Mouse (Mus musculus) neural tube, embryonic 14.5 days (tissue): Measurements from ENCODE around the gene Fam214a. TPM values are rescaled to one million over a fixed set of nuclear protein-coding genes. Genes with fewer than 3 reads are reported as not detected.
"Not testable (repeated sequence)": the region's sequence is repeated elsewhere in the genome, so short reads cannot be mapped to it uniquely, and the experiment has no call there.

Source experiments
- ATAC-seq: fragments of 200-750 bp; cut with Nextera tagmentation; 2 replicates; pipeline ENCODE4 v1.8.0; 2017; ENCODE audit warnings: low read depth, mild to moderate bottlenecking, moderate TSS enrichment, moderate library complexity
- H3K27ac ChIP-seq: fragments of 300-500 bp; sonication (generic); 2 replicates; pipeline ENCODE4 v1.5.1; 2014; ENCODE audit warnings: low read depth, mild to moderate bottlenecking, control low read depth, low read length, moderate library complexity, mixed read lengths
- H3K27me3 ChIP-seq: fragments of 300-500 bp; sonication (generic); 2 replicates; pipeline ENCODE4 v1.6.1; 2014; ENCODE audit warnings: low read length; ENCODE audit not compliant: control insufficient read depth, insufficient read depth
- H3K36me3 ChIP-seq: fragments of 300-500 bp; sonication (generic); 2 replicates; pipeline ENCODE4 v1.6.1; 2014; ENCODE audit warnings: low read length, mixed read lengths; ENCODE audit not compliant: control insufficient read depth, insufficient read depth
- H3K4me1 ChIP-seq: fragments of 300-500 bp; sonication (generic); 2 replicates; pipeline ENCODE4 v1.6.1; 2014; ENCODE audit warnings: low read length; ENCODE audit not compliant: control insufficient read depth, insufficient read depth
- H3K4me2 ChIP-seq: fragments of 300-500 bp; sonication (generic); 2 replicates; pipeline ENCODE4 v1.6.1; 2014; ENCODE audit warnings: mild to moderate bottlenecking, low read depth, low read length, control low read depth
- H3K4me3 ChIP-seq: fragments of 300-500 bp; sonication (generic); 2 replicates; pipeline ENCODE4 v1.5.1; 2014; ENCODE audit warnings: low read depth, low read length, control low read depth, mixed read lengths
- H3K9ac ChIP-seq: fragments of 300-500 bp; sonication (generic); replicated peaks from 2 replicates; pipeline ENCODE4 v1.6.1; 2014; ENCODE audit warnings: low read depth, mild to moderate bottlenecking, control low read depth, low read length, mixed read lengths
- H3K9me3 ChIP-seq: fragments of 300-500 bp; sonication (generic); 2 replicates; pipeline ENCODE4 v1.6.1; 2016; ENCODE audit warnings: low read length; ENCODE audit not compliant: control insufficient read depth
- WGBS: fragments of 180-500 bp; shearing (Covaris S2); extraction: QIAGEN DNeasy Blood & Tissue Kit; methylation state at CpG from one replicate; pipeline ENCODE4 v1.1.7; 2014; 5-methylcytosine and 5-hydroxymethylcytosine counted together
- polyA plus RNA-seq: library from polyadenylated mRNA; unstranded; fragments of >200 nt; fragmentation: Nextera tagmentation; extraction: Ambion mirVana; gene quantifications from 2 replicates; pipeline ENCODE4 v1.2.1, GENCODE M21; 2014

The Fam214a gene
- polyA plus RNA-seq, 1 experiment from 2014 or later, result 30.8 TPM

- H3K27me3 ChIP-seq, result no peaks in the 10 kb centered on the region
- no peak for ATAC-seq
- no peak overlapping the region for H3K4me2 ChIP-seq
- no peak overlapping the region for H3K9ac ChIP-seq
- no peaks in the 10 kb centered on the region for H3K9me3 ChIP-seq
- H3K4me1 ChIP-seq, result peaks cover 15% of the 10 kb centered on the region
- H3K27ac ChIP-seq, result no peak overlapping the region
- H3K4me3 ChIP-seq, result no peak overlapping the region
- WGBS, result 80% methylated on average over 3 of the region's 3 CpGs
- no peaks in the 10 kb centered on the region for H3K36me3 ChIP-seq
These were observed 29.0 kb downstream of the Fam214a start for GRCm38 (mm10) chr9:74981663-74982111.

- Histone ChIP-seq H3K4me2 (no peak overlapping the region), H3K4me1 (peaks cover 13% of the 10 kb centered on the region), H3K9ac (no peak overlapping the region), H3K27ac (no peak overlapping the region), H3K36me3 (no peaks in the 10 kb centered on the region), H3K9me3 (no peaks in the 10 kb centered on the region), H3K4me3 (no peak overlapping the region), H3K27me3 (no peaks in the 10 kb centered on the region)
- WGBS, result 90% methylated on average over 8 of the region's 8 CpGs
- ATAC-seq, result no peak
These were observed 29.5 kb downstream of the Fam214a start for GRCm38 (mm10) chr9:74982193-74982592.

GRCm38 (mm10) chr9:74982722-74983121 is 30.0 kb downstream of the Fam214a start:
- not testable (repeated sequence) for H3K36me3 ChIP-seq, ATAC-seq, H3K4me3 ChIP-seq, H3K27ac ChIP-seq, H3K4me2 ChIP-seq, H3K9ac ChIP-seq, H3K9me3 ChIP-seq, H3K27me3 ChIP-seq, H3K4me1 ChIP-seq
- 79% methylated on average over 1 of the region's 1 CpGs for WGBS

- no peaks in the 10 kb centered on the region for H3K36me3 ChIP-seq
- H3K9me3 ChIP-seq, result no peaks in the 10 kb centered on the region
- H3K27ac ChIP-seq, result no peak overlapping the region
- no peaks in the 10 kb centered on the region for H3K27me3 ChIP-seq
- no peak overlapping the region for H3K4me3 ChIP-seq
- no peaks in the 10 kb centered on the region for H3K4me1 ChIP-seq
- no peak for ATAC-seq
- no peak overlapping the region for H3K4me2 ChIP-seq
- WGBS, result 89% methylated on average over 14 of the region's 14 CpGs
- H3K9ac ChIP-seq, result no peak overlapping the region
These were observed 32.6 kb downstream of the Fam214a start for GRCm38 (mm10) chr9:74985173-74985715.

GRCm38 (mm10) chr9:74985770-74986169 is 33.1 kb downstream of the Fam214a start:
- Histone ChIP-seq H3K4me3 (no peak overlapping the region), H3K27ac (no peak overlapping the region), H3K36me3 (no peaks in the 10 kb centered on the region), H3K4me2 (no peak overlapping the region), H3K9ac (no peak overlapping the region), H3K4me1 (no peaks in the 10 kb centered on the region), H3K27me3 (no peaks in the 10 kb centered on the region), H3K9me3 (no peaks in the 10 kb centered on the region)
- no peak for ATAC-seq
- WGBS, result 66% methylated on average over 2 of the region's 2 CpGs

GRCm38 (mm10) chr9:74988893-74989460 is 36.3 kb downstream of the Fam214a start:
- Histone ChIP-seq H3K4me2 (no peak overlapping the region), H3K4me1 (no peaks in the 10 kb centered on the region), H3K36me3 (no peaks in the 10 kb centered on the region), H3K4me3 (no peak overlapping the region), H3K9ac (no peak overlapping the region), H3K27ac (no peak overlapping the region), H3K27me3 (no peaks in the 10 kb centered on the region), H3K9me3 (no peaks in the 10 kb centered on the region)
- whole genome bisulfite sequencing, result 89% methylated on average over 7 of the region's 7 CpGs
- ATAC-seq, result no peak

- ATAC-seq, result no peak
- no peaks in the 10 kb centered on the region for H3K4me1 ChIP-seq
- WGBS, result 94% methylated on average over 2 of the region's 2 CpGs
- no peak overlapping the region for H3K4me2 ChIP-seq
- H3K27ac ChIP-seq, result no peak overlapping the region
- H3K36me3 ChIP-seq, result no peaks in the 10 kb centered on the region
- no peaks in the 10 kb centered on the region for H3K9me3 ChIP-seq
- no peak overlapping the region for H3K9ac ChIP-seq
- H3K4me3 ChIP-seq, result no peak overlapping the region
- H3K27me3 ChIP-seq, result no peaks in the 10 kb centered on the region
These were observed 37.3 kb downstream of the Fam214a start for GRCm38 (mm10) chr9:74989990-74990389.

- Histone ChIP-seq H3K4me1 (no peaks in the 10 kb centered on the region), H3K27ac (no peak overlapping the region), H3K9me3 (no peaks in the 10 kb centered on the region), H3K36me3 (no peaks in the 10 kb centered on the region), H3K27me3 (no peaks in the 10 kb centered on the region), H3K4me2 (no peak overlapping the region), H3K9ac (no peak overlapping the region), H3K4me3 (no peak overlapping the region)
- ATAC-seq, result no peak
- WGBS, result 87% methylated on average over 10 of the region's 10 CpGs
These were observed 42.0 kb downstream of the Fam214a start for GRCm38 (mm10) chr9:74994611-74995257.

GRCm38 (mm10) chr9:74996349-74996748 is 43.7 kb downstream of the Fam214a start:
- Histone ChIP-seq H3K27me3 (no peaks in the 10 kb centered on the region), H3K9me3 (no peaks in the 10 kb centered on the region), H3K9ac (no peak overlapping the region), H3K4me3 (no peak overlapping the region), H3K4me2 (no peak overlapping the region), H3K4me1 (no peaks in the 10 kb centered on the region), H3K36me3 (no peaks in the 10 kb centered on the region), H3K27ac (no peak overlapping the region)
- 58% methylated on average over 2 of the region's 2 CpGs for WGBS
- no peak for ATAC-seq
